Comparison of ENCODE assay signal across 8 mouse cellular contexts in genomic region chr11:77765459-77765777, GRCm38 (mm10). TPM values are rescaled to one million over a fixed set of nuclear protein-coding genes. Genes with fewer than 3 reads are reported as not detected.
DNase-seq lines count a peak whose midpoint lies in the region; ATAC-seq lines count a peak whose summit lies in the region.
"Had no signal": no experiment of that assay in that cellular context is flagged by ENCODE, and none has a peak within 500 bp of the region (broad histone marks: within the 10 kb centered on the region; RNA-seq: fewer than 3 reads in every experiment).

No protein-coding gene starts in this region.

- H3K9me3 ChIP-seq in hindbrain, embryonic 16.5 days (ENCODE audit: control insufficient read depth, low read length) = no peaks in the 10 kb centered on the region

- DNase-seq in ES-CJ7 (ENCODE audit: low read depth, low spot score) (peak; percentile 70), ZHBTc4 (ENCODE audit: low read depth, low spot score) (peak; percentile 64)
- peak; percentile 47 for DNase-seq in lung, postnatal 10 days
- DNase-seq in layer of hippocampus, adult 8-10 months (ENCODE audit: low spot score in 2 of 2) = no peak
- no peak for DNase-seq in urinary bladder, postnatal 4 days (ENCODE audit: low spot score in 2 of 2)
- no peak for DNase-seq in embryo, embryonic 11 days

- H3K36me3 ChIP-seq in hindbrain, embryonic 16.5 days (ENCODE audit: control insufficient read depth, insufficient read depth, low read length) = no peaks in the 10 kb centered on the region

- no peak overlapping the region for H3K4me3 ChIP-seq in hindbrain, embryonic 16.5 days (ENCODE audit: low read length)

- H3K4me2 ChIP-seq in hindbrain, embryonic 16.5 days (ENCODE audit: low read length) = peak overlapping the region; percentile 73

- H3K27me3 ChIP-seq in hindbrain, embryonic 16.5 days (replicated peaks; ENCODE audit: control insufficient read depth, insufficient read depth, low read length) = no peaks in the 10 kb centered on the region

- H3K9ac ChIP-seq in hindbrain, embryonic 16.5 days (ENCODE audit: low read depth, low read length) = peak overlapping the region; percentile 30; the same call in 1 of the 2 replicates

- WGBS in hindbrain, embryonic 16.5 days = 46% methylated on average over 4 of the region's 4 CpGs

- ATAC-seq in hindbrain, embryonic 16.5 days = no peak

- peak overlapping the region; percentile 41; the same call in 1 of the 2 replicates for H3K27ac ChIP-seq in hindbrain, embryonic 16.5 days (ENCODE audit: low read depth, low read length)

- peaks cover 32% of the 10 kb centered on the region for H3K4me1 ChIP-seq in hindbrain, embryonic 16.5 days (ENCODE audit: control insufficient read depth, insufficient read depth, low read depth, low read length)

RNA-seq across cellular contexts. Expression of gene Myo18a, which starts 2.4 kb away (rescaled TPM):
- 35.1 and 44.0 TPM in 2 replicates for polyA plus RNA-seq in hindbrain, embryonic 16.5 days (2015; fragmentation: Nextera tagmentation; extraction: Ambion mirVana)
- 100 to 1,000 TPM; 136 to 156 (median 149) TPM for total RNA-seq in layer of hippocampus, adult 8-10 months (2022)

RNA-seq across cellular contexts. Expression of gene Gm10277, which starts 22.1 kb away (rescaled TPM):
- polyA plus RNA-seq in hindbrain, embryonic 16.5 days (2015; fragmentation: Nextera tagmentation; extraction: Ambion mirVana) = 1.6 and 1.7 TPM in 2 replicates
- total RNA-seq in layer of hippocampus, adult 8-10 months (2022) = not detected

RNA-seq across cellular contexts. Expression of gene Cryba1, which starts 40.3 kb away (rescaled TPM):
- polyA plus RNA-seq in hindbrain, embryonic 16.5 days (2015; fragmentation: Nextera tagmentation; extraction: Ambion mirVana) = 0.20 and 0.21 TPM in 2 replicates
- not detected for total RNA-seq in layer of hippocampus, adult 8-10 months (2022)
- polyA plus RNA-seq: large intestine, adult 2 months had no signal

Comparison
In these comparisons a context has a peak if more than half of its experiments do, and no peak if none do; other contexts are left out.
1. DNase-seq: peak in ES-CJ7 (single experiment), ZHBTc4 (single experiment) and lung, postnatal 10 days (single experiment); none in layer of hippocampus, adult 8-10 months (0 of 2), urinary bladder, postnatal 4 days (0 of 2) and embryo, embryonic 11 days (single experiment).